Mouse (Mus musculus): ENCODE data around the gene Kif1c.

DNA sequence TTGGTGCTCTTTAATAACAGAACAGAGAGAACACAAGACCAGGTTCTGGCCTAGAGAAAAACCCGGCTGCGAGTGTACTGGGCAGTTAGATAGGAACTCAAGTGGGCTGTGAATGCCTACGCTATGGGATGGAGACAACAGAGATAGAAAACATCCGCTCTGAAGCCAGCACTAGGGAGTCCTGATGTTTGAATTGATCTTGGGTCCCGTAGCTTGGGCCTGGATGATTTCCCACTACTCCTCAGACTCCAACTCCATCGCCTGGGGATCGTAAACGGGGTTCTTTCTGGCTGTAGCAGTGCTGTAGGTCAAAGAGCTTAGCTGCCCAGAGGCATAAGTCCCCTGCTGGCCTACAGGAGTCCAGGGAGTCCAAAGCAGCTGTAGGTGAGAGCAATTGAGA lies 12.0 kb upstream of the Kif1c start:
- TF ChIP-seq POLR2A (IDR thresholded peaks at IDR 0.05; ENCODE audit: low read depth, low read length) (no peak), CTCF (conservative IDR thresholded peaks at IDR 0.05; ENCODE audit: insufficient read depth, insufficient read length, low read depth, low read length) (no peak)

All from kidney, adult 2 months (tissue).